Mouse (Mus musculus): ENCODE data around the gene Dctn5.

GRCm38 (mm10) chr7:122123518-122123917 lies 9.3 kb upstream of the Dctn5 start:
- no peak for TF ChIP-seq CTCF (IDR thresholded peaks at IDR 0.05; ENCODE audit: borderline replicate concordance, control insufficient read depth, extremely low read depth, insufficient read depth, low read length, poor library complexity)
- TF ChIP-seq POLR2A (IDR thresholded peaks at IDR 0.05; ENCODE audit: control insufficient read depth, extremely low read depth, insufficient read depth, low read length, poor library complexity): no peak
